In the genomic region with DNA sequence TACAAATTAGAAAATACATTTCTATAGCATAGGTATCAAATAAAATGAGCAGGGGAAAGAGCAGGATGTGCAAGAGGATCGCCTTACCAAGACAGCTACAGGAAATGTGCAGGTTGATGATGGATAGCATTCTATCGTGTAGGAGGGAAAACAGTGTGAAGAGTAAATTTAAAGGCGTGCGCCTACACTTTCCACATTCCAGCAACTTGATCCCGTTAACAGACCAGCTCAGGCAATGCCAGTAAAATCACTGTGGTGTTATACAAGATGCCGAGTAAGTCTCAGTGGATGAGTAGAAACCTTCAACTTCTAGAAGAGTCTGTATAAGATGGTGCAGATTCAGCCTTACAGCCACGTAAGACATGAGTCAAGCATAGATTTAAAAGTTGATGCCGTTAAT, we compare ENCODE assay signal across 27 mouse cellular contexts.
"Had no signal": no experiment of that assay in that cellular context is flagged by ENCODE, and none has a peak within 500 bp of the region (broad histone marks: within the 10 kb centered on the region; RNA-seq: fewer than 3 reads in every experiment).

No protein-coding gene starts in this region.

- H3K27me3 ChIP-seq: heart, embryonic 13.5 days; heart, embryonic 15.5 days; hindbrain, embryonic 12.5 days; intestine, embryonic 15.5 days; limb, embryonic 12.5 days; liver, embryonic 13.5 days; liver, embryonic 15.5 days had no signal

- H3K9ac ChIP-seq: heart, embryonic 13.5 days; heart, embryonic 15.5 days; hindbrain, embryonic 12.5 days; hindbrain, embryonic 14.5 days; intestine, embryonic 15.5 days; limb, embryonic 12.5 days; liver, embryonic 13.5 days; liver, embryonic 15.5 days; liver, postnatal 0 days had no signal

- H3K4me2 ChIP-seq: heart, embryonic 11.5 days; heart, embryonic 13.5 days; heart, embryonic 15.5 days; hindbrain, embryonic 12.5 days; hindbrain, embryonic 14.5 days; intestine, embryonic 15.5 days; limb, embryonic 12.5 days; liver, embryonic 11.5 days; liver, embryonic 13.5 days; liver, embryonic 15.5 days had no signal

- H3K36me3 ChIP-seq: heart, embryonic 13.5 days; heart, embryonic 15.5 days; hindbrain, embryonic 10.5 days; hindbrain, embryonic 12.5 days; intestine, embryonic 15.5 days; limb, embryonic 10.5 days; limb, embryonic 12.5 days; liver, embryonic 13.5 days; liver, embryonic 15.5 days had no signal

- H3K9me3 ChIP-seq: heart, embryonic 13.5 days; heart, embryonic 15.5 days; hindbrain, embryonic 10.5 days; hindbrain, embryonic 12.5 days; intestine, embryonic 15.5 days; limb, embryonic 10.5 days; limb, embryonic 12.5 days; liver, embryonic 13.5 days; liver, embryonic 15.5 days had no signal

- H3K4me1 ChIP-seq: heart, embryonic 13.5 days; heart, embryonic 15.5 days; hindbrain, embryonic 10.5 days; hindbrain, embryonic 12.5 days; intestine, embryonic 15.5 days; limb, embryonic 10.5 days; limb, embryonic 12.5 days; liver, embryonic 13.5 days; liver, embryonic 15.5 days had no signal

- ATAC-seq: hindbrain, embryonic 16.5 days; inflammation-experienced regulatory T-cells, adult 6 months; intestine, embryonic 15.5 days; intestine, postnatal 0 days; liver, postnatal 0 days had no signal

- H3K27ac ChIP-seq: heart, adult 2 months; heart, embryonic 13.5 days; heart, embryonic 15.5 days; hindbrain, embryonic 10.5 days; hindbrain, embryonic 12.5 days; hindbrain, embryonic 14.5 days; intestine, embryonic 15.5 days; layer of hippocampus, adult 2 months; left cerebral cortex, adult 2 months; limb, embryonic 10.5 days; limb, embryonic 12.5 days; liver, embryonic 13.5 days; liver, embryonic 15.5 days had no signal

- H3K4me3 ChIP-seq: heart, adult 2 months; heart, embryonic 13.5 days; heart, embryonic 15.5 days; hindbrain, embryonic 10.5 days; hindbrain, embryonic 12.5 days; intestine, embryonic 15.5 days; layer of hippocampus, adult 2 months; left cerebral cortex, adult 2 months; limb, embryonic 10.5 days; limb, embryonic 12.5 days; liver, embryonic 13.5 days; liver, embryonic 15.5 days had no signal

- DNase-seq: gastrocnemius, postnatal 14 days; gastrocnemius, postnatal 36 days; heart, adult 11 months; heart, adult 2 months; heart, postnatal 4 days; kidney, adult 18-20 months; kidney, adult 8-10 months; kidney, postnatal 36 days; liver; liver, embryonic 13.5 days; liver, postnatal 0 days had no signal
